Mouse (Mus musculus) hindbrain, embryonic 16.5 days (tissue): ENCODE measurements around the gene Sox4. TPM values are rescaled to one million over a fixed set of nuclear protein-coding genes. Genes with fewer than 3 reads are reported as not detected.

Source experiments
- ATAC-seq: fragments of 200-750 bp; cut with Nextera tagmentation; 2 replicates; pipeline ENCODE4 v1.8.0; 2017; ENCODE audit warnings: moderate TSS enrichment, moderate library complexity
- H3K27ac ChIP-seq: fragments of 300-500 bp; sonication (generic); 2 replicates; pipeline ENCODE4 v1.5.1; 2014; ENCODE audit warnings: low read depth, mild to moderate bottlenecking, control low read depth, low read length, moderate library complexity
- H3K27me3 ChIP-seq: fragments of 300-500 bp; sonication (generic); replicated peaks from 2 replicates; pipeline ENCODE4 v1.6.1; 2014; ENCODE audit warnings: low read length; ENCODE audit not compliant: control insufficient read depth, insufficient read depth
- H3K36me3 ChIP-seq: fragments of 300-500 bp; sonication (generic); 2 replicates; pipeline ENCODE4 v1.6.1; 2014; ENCODE audit warnings: mild to moderate bottlenecking, low read length, moderate library complexity, mixed read lengths; ENCODE audit not compliant: control insufficient read depth, insufficient read depth
- H3K4me1 ChIP-seq: fragments of 300-500 bp; sonication (generic); 2 replicates; pipeline ENCODE4 v1.6.1; 2014; ENCODE audit warnings: low read depth, low read length; ENCODE audit not compliant: control insufficient read depth, insufficient read depth
- H3K4me2 ChIP-seq: fragments of 300-500 bp; sonication (generic); 2 replicates; pipeline ENCODE4 v1.6.1; 2014; ENCODE audit warnings: mild to moderate bottlenecking, low read length, control low read depth, moderate library complexity
- H3K4me3 ChIP-seq: fragments of 300-500 bp; sonication (generic); 2 replicates; pipeline ENCODE4 v1.5.1; 2014; ENCODE audit warnings: mild to moderate bottlenecking, low read length, control low read depth, moderate library complexity
- H3K9ac ChIP-seq: fragments of 300-500 bp; sonication (generic); 2 replicates; pipeline ENCODE4 v1.6.1; 2014; ENCODE audit warnings: low read depth, mild to moderate bottlenecking, control low read depth, low read length, moderate library complexity
- H3K9me3 ChIP-seq: fragments of 300-500 bp; sonication (generic); 2 replicates; pipeline ENCODE4 v1.6.1; 2014; ENCODE audit warnings: mild to moderate bottlenecking, low read length, moderate library complexity; ENCODE audit not compliant: control insufficient read depth
- WGBS: fragments of 180-500 bp; shearing (Covaris S2); extraction: QIAGEN DNeasy Blood & Tissue Kit; methylation state at CpG from one replicate; pipeline ENCODE4 v1.1.7; 2014; 5-methylcytosine and 5-hydroxymethylcytosine counted together
- polyA plus RNA-seq: library from polyadenylated mRNA; unstranded; fragments of >200 nt; fragmentation: Nextera tagmentation; extraction: Ambion mirVana; gene quantifications from 2 replicates; pipeline ENCODE4 v1.2.1, GENCODE M21; 2015

The Sox4 gene
- polyA plus RNA-seq, 1 experiment from 2014 or later = 65.4 TPM

DNA sequence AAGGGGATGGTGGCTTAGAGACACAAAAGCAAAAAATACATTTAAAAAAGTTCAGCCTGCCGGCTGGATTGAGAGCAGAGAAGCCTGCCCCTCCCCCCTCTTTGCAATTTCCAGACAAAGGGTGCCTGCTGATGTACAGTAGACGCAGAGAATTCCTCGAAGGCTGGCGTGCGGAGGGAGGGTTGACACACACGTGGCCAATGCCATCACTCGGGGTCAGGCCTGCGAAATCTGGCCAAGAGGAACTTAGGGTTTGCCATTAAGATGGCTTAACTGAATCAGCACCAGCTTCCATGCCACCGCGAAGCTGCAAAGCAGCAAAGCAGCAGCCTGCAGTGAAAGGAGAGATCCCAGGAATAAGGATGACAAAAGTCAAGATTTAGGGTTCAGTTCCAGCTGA lies 5.0 kb downstream of the Sox4 start:
- peaks cover 13% of the 10 kb centered on the region for H3K4me1 ChIP-seq
- H3K4me3 ChIP-seq = peak overlapping the region; percentile 53
- no peak for ATAC-seq
- H3K4me2 ChIP-seq = peak overlapping the region; percentile 67
- H3K36me3 ChIP-seq = no peaks in the 10 kb centered on the region
- H3K9ac ChIP-seq = peak overlapping the region; percentile 63
- H3K9me3 ChIP-seq = no peaks in the 10 kb centered on the region
- no peaks in the 10 kb centered on the region for H3K27me3 ChIP-seq
- peak overlapping the region; percentile 87 for H3K27ac ChIP-seq
- WGBS = under 1% methylated on average over 10 of the region's 10 CpGs

DNA sequence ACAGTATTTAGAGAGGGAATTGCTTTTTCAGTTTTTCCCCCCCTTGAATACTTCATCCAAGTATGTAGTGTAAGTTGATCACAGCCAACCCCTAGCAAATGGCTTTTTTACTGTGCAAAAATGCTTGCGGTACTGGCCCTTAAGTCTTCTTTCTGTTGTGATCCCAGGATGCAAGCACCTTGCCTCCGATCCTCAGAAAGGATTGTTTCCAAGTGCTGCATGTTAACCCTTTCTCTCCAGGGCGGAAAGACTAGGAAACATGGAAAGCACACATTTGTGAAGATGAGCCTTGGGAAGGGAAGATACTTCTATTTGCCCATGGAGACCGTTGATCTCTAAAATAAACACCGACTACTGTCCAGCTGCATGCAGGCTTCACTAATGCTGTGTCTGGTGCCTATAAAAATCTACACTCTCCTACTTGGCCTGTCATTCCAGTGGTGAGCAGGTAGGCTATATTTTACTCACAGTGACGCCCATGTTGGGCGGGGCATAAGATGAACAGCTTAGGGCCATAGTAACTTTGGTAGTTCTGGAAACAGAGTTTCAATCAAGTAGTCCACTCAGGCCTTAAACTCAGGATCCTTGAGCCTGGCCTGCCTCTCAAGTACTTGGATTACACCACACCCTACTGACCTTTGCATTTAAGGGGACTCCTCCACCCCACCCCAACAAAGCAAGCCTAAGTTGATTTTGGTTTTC lies 5.6 kb downstream of the Sox4 start:
- Histone ChIP-seq H3K4me1 (peaks cover 13% of the 10 kb centered on the region), H3K4me2 (peak overlapping the region; percentile 67), H3K9me3 (no peaks in the 10 kb centered on the region), H3K9ac (peak overlapping the region; percentile 63; the same call in 1 of the 2 replicates), H3K27ac (peak overlapping the region; percentile 87), H3K27me3 (no peaks in the 10 kb centered on the region), H3K4me3 (peak overlapping the region; percentile 53), H3K36me3 (no peaks in the 10 kb centered on the region)
- peak; percentile 22 for ATAC-seq
- WGBS = 22% methylated on average over 7 of the region's 7 CpGs

DNA sequence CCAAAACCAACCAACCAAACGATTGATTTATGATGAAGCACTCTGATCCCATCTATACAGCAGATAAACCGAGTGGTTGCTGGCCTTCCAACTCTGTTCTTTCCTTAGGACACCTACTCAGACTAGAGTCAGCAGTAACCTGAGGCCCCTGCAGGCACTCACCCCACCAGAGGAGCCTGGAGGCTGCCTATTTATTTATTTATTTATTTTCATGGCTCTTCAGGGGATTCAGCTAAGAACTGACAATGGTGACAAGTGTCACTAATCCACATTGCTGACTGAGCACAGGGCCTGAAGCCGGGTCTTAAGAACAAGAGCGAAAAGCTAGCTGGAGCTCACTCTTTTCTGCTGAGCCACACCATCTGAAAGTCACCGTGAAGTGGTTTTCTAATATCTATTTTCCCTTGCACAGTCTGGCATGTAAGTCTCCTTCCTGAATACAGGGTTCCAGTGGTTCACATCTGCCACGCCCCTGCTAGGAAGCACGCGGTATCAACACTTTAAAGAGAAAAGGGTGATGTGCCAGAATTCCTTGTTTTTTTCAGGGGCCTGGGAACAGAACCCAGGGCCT lies 6.9 kb downstream of the Sox4 start:
- H3K27me3 ChIP-seq = no peaks in the 10 kb centered on the region
- H3K4me1 ChIP-seq = peaks cover 13% of the 10 kb centered on the region
- H3K4me2 ChIP-seq = peak overlapping the region; percentile 22
- no peaks in the 10 kb centered on the region for H3K36me3 ChIP-seq
- no peak for ATAC-seq
- H3K27ac ChIP-seq = peak overlapping the region; percentile 63
- 45% methylated on average over 8 of the region's 8 CpGs for WGBS
- no peak overlapping the region for H3K9ac ChIP-seq
- no peaks in the 10 kb centered on the region for H3K9me3 ChIP-seq
- no peak overlapping the region for H3K4me3 ChIP-seq

DNA sequence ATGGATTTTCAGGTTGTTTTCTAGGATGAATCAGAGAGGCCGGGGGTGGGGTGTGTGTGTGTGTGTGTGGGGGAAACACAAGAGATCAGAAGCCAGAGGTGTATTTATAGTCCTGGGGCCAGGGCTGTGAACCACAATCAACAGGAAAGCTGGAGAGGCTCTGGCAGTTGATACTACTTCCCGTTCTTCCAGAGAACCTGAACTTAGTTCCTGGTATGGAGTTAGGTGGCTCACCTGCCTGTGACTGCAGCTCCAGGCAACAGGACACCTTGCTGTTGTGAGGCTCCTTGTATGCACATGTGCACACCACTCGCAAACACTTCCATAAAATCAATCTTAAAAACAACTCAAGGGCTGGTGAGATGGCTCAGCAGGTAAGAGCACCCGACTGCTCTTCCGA lies 7.8 kb downstream of the Sox4 start:
- WGBS = 92% methylated on average over 5 of the region's 5 CpGs
- Histone ChIP-seq H3K9me3 (no peaks in the 10 kb centered on the region), H3K36me3 (no peaks in the 10 kb centered on the region), H3K4me1 (peaks cover 13% of the 10 kb centered on the region), H3K27me3 (no peaks in the 10 kb centered on the region), H3K4me2 (no peak overlapping the region), H3K4me3 (no peak overlapping the region), H3K27ac (no peak overlapping the region), H3K9ac (no peak overlapping the region)
- no peak for ATAC-seq

DNA sequence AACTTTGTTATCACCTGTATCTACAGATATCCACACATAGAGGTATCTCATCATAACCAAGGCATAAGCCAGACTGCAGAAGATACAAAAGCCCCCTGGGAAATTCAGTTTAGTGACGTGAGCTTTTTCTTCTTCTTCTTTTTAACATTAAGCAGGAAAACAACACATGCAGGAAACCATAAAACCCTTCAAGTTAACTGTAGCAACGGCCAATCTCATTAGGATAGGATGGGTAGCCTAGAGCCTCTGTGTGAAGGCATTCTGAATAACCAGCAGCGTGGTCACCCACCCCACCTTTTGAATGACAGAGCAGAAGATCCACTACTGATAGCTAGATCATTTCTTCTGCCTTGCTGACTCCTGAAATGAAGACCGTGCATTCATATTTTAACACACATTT lies 10.6 kb downstream of the Sox4 start:
- Histone ChIP-seq H3K4me1 (peaks cover 8% of the 10 kb centered on the region), H3K9me3 (no peaks in the 10 kb centered on the region), H3K9ac (no peak overlapping the region), H3K27ac (no peak overlapping the region), H3K27me3 (no peaks in the 10 kb centered on the region), H3K4me3 (no peak overlapping the region), H3K36me3 (no peaks in the 10 kb centered on the region), H3K4me2 (no peak overlapping the region)
- ATAC-seq = no peak
- WGBS = 65% methylated on average over 4 of the region's 4 CpGs

DNA sequence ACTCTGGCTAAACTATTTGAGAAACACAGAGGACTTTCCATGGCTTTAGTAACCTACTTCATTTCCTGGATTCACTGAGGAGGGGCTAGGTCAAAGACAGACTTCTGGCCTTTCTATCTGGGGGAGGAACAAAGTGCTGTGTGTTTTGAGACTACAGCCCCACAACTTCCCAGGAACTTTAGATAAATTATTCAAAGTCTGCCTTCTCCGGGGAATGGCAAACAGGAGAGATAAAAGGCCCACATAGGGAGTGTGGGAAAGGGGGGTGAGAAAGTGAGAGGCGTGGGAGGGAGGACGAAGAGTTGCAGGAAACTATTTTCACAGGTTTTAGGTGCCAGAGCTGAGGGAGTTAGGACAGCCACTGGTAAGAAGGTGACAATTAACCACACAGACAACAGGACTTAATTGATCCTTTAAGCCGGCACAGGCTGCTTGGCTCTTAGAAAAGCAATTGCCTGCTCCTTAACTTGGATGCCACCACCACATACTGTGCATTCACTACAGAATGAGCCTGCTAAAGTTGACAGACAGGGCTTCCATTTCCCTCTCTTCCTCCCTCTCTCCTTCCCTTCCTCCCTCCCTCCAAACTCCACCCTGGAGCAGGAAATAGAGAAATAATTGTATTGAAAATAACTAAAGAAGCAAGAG lies 11.4 kb downstream of the Sox4 start:
- WGBS = 11% methylated on average over 4 of the region's 4 CpGs
- Histone ChIP-seq H3K9me3 (no peaks in the 10 kb centered on the region), H3K27me3 (no peaks in the 10 kb centered on the region), H3K36me3 (no peaks in the 10 kb centered on the region), H3K4me2 (no peak overlapping the region), H3K9ac (no peak overlapping the region), H3K4me1 (peaks cover 4% of the 10 kb centered on the region), H3K4me3 (no peak overlapping the region), H3K27ac (no peak overlapping the region)
- peak; percentile 60 for ATAC-seq

DNA sequence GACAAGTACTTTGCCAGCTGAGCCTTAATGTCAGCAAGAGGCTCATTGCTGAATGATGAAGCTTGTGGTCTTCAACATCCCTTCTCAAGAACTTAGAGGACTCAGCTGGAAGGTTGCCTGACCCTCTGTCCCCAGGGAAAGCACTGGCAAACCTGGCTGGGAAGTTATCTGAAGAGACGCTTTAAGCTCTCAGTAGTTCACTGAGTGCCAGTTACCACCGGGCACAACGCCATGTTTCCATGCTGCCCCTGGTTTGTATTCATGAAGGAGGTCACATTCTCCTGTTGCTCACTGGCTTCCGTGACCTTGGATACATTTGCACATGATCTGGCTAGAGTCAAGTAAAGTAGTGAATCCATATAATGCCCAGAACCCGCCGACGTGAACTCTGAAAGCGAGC lies 20.1 kb downstream of the Sox4 start:
- H3K9ac ChIP-seq = no peak overlapping the region
- no peak overlapping the region for H3K4me3 ChIP-seq
- no peaks in the 10 kb centered on the region for H3K36me3 ChIP-seq
- no peaks in the 10 kb centered on the region for H3K9me3 ChIP-seq
- no peak overlapping the region for H3K4me2 ChIP-seq
- no peaks in the 10 kb centered on the region for H3K4me1 ChIP-seq
- H3K27ac ChIP-seq = no peak overlapping the region
- no peaks in the 10 kb centered on the region for H3K27me3 ChIP-seq
- no peak for ATAC-seq
- 78% methylated on average over 8 of the region's 8 CpGs for WGBS

DNA sequence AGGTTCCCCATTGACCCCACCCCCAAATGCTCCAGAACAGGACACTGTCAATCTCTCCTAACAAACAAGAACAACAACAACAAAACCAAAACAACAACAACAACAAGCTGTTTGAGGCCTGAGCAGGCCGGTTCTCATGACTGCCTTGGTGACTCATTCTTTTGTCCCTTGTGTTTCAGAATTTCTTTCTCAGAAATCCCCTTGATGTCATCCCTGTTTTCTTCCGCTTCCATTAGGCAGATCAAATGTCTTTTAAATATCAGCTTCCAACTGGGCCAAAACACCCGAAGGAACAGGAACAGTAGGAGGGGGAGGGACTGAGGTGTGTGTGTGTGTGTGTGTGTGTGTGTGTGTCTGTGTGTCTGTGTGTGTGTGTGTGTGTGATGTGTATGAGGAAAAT lies 21.7 kb downstream of the Sox4 start:
- H3K27me3 ChIP-seq = no peaks in the 10 kb centered on the region
- 31% methylated on average over 3 of the region's 3 CpGs for WGBS

DNA sequence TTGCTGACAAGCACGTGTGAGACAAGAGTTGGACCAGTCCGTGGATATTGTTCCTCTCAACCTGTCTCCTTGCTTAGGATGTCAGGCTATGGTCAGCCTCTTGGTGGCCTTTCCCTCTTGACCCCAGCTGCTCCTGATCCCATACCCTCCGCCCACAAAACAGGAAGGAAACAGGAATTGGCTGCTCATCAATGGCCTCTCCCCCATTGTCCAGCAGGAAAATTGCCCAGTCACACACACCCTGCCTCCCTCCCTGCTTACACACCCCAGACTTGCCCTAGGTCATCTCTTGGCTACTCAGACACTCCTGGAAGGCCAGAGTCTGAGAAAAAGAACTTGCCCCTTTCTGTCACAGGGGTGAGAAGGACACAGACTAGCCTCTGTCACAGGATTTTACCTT lies 22.2 kb downstream of the Sox4 start:
- no peaks in the 10 kb centered on the region for H3K4me1 ChIP-seq
- no peak overlapping the region for H3K4me2 ChIP-seq
- no peak overlapping the region for H3K9ac ChIP-seq
- no peak overlapping the region for H3K4me3 ChIP-seq
- no peak for ATAC-seq
- no peaks in the 10 kb centered on the region for H3K9me3 ChIP-seq
- WGBS = 94% methylated on average over 3 of the region's 3 CpGs
- H3K36me3 ChIP-seq = no peaks in the 10 kb centered on the region
- no peak overlapping the region for H3K27ac ChIP-seq
- no peaks in the 10 kb centered on the region for H3K27me3 ChIP-seq

More for the DNA sequence above, 21.7 kb downstream of the Sox4 start:
- no peak overlapping the region for H3K9ac ChIP-seq
- no peaks in the 10 kb centered on the region for H3K9me3 ChIP-seq
- H3K4me2 ChIP-seq = no peak overlapping the region
- no peaks in the 10 kb centered on the region for H3K36me3 ChIP-seq
- H3K4me3 ChIP-seq = no peak overlapping the region
- H3K27ac ChIP-seq = no peak overlapping the region
- no peak for ATAC-seq
- no peaks in the 10 kb centered on the region for H3K4me1 ChIP-seq
